Mouse (Mus musculus) natural killer cell, adult 2 months (primary cell): ENCODE results near the gene Rps2.

Experiments used
- DNase-seq, 2 experiments: peaks; one replicate each; pipeline ENCODE4 v3.0.0; 2022; ENCODE audit warnings: low spot score in 2 of 2

Gene Rps2

GRCm38 (mm10) chr17:24766266-24766875, 48.5 kb downstream of the Rps2 start:
- DNase-seq, result no peak

GRCm38 (mm10) chr17:24769146-24769545, 51.2 kb downstream of the Rps2 start:
- no peak for DNase-seq
